Mouse (Mus musculus): ENCODE data around the gene Has1. TPM values are rescaled to one million over a fixed set of nuclear protein-coding genes. Genes with fewer than 3 reads are reported as not detected.
A peak's percentile ranks its signal among the peaks of the same experiment; 100 is the strongest.

The Has1 gene
- total and polyA plus RNA-seq, 3 experiments, result not detected

DNA sequence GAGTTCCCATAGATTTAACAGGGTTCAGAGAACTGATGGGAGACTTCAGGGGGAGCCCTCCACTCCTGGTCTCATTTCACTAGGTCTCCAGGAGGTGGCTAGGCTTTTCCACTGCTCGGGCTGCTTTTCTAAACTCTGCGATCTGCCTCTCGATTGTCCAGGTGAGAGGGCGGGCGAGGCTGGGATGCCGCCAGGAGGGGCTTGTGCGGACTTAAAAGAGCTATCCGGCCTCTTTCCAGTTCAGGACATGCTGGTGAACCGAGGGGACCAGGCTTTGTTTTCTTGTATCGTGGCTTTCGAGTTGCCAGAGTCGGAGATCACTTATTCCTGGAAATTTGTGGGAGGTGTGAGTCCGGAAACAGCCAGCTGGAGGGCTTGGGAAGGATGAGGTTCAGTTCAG lies 17.6 kb downstream of the Has1 start:
- H3K79me2 ChIP-seq (replicated peaks; ENCODE audit: control insufficient read depth, extremely low read depth, insufficient read depth, poor library complexity, severe bottlenecking), result no peaks in the 10 kb centered on the region
- H3K4me2 ChIP-seq (ENCODE audit: insufficient read depth, low read depth, poor library complexity, severe bottlenecking), result peak overlapping the region; percentile 72; the same call in 1 of the 2 replicates
- no peak for DNase-seq (ENCODE audit: extremely low read depth)
- no peaks in the 10 kb centered on the region for H3K9me3 ChIP-seq (replicated peaks; ENCODE audit: low read length)
- H3K27me3 ChIP-seq (replicated peaks), result peaks cover 1% of the 10 kb centered on the region
- no peak overlapping the region for H3K9ac ChIP-seq (ENCODE audit: insufficient read depth, low read depth)
- in situ Hi-C loops (cut with MboI; ENCODE audit: low pct_ligation_motif_present, low pct_unique_long_range_greater_than_20kb, low sequenced_read_pairs) (no loop called here), dilution Hi-C loops (cut with MboI; ENCODE audit: extremely low pct_ligation_motif_present, extremely low pct_unique_long_range_greater_than_20kb, low sequenced_read_pairs) (no loop called here)
- peak overlapping the region in 2 of 3 experiments; percentile 74 to 77 for H3K4me3 ChIP-seq (replicated peaks in 1 of 3; ENCODE audit: low read depth in 2 of 3, low read length in 2 of 3, poor library complexity in 1 of 3)
- H3K4me1 ChIP-seq (ENCODE audit: control insufficient read depth in 1 of 2, insufficient read depth in 2 of 2), result peaks cover 3 to 12% of the 10 kb centered on the region in 2 experiments; a peak in 3 of 4 replicates
- no peak overlapping the region for H3K27ac ChIP-seq (ENCODE audit: insufficient read depth, low read depth)
- peaks cover 0 to 16% of the 10 kb centered on the region in 2 experiments for H3K36me3 ChIP-seq (replicated peaks in 1 of 2; ENCODE audit: control insufficient read depth in 1 of 2, insufficient read depth in 1 of 2, low read length in 1 of 2)
- TF ChIP-seq SMC3 (IDR thresholded peaks at IDR 0.05; ENCODE audit: low read depth, low read length), result no peak
- TF ChIP-seq SIN3A (IDR thresholded peaks at IDR 0.05; ENCODE audit: low read length), result no peak

DNA sequence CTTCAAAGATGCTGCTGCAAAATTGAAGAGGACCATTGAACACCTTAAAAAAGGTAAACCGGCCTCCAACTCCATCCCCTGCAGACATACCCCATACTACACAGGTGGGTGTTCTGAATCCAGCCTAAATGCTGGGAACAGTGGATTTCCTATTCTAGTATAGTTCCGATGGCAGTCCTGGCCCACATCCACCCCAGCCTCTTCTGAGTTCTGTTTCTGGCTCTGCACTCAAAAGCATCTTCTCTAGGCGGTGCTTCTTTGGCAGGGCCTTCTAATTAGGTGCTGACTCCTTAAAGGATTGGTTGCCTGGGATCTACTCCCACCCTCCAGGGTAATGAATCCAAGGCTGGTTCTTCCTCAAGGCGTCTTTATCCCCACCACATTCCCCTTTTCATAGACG lies 18.9 kb downstream of the Has1 start:
- H3K27ac ChIP-seq (ENCODE audit: insufficient read depth, low read depth), result no peak overlapping the region
- in situ Hi-C loops (cut with MboI; ENCODE audit: low pct_ligation_motif_present, low pct_unique_long_range_greater_than_20kb, low sequenced_read_pairs), result no loop called here
- DNase-seq (ENCODE audit: extremely low read depth), result no peak
- no peak overlapping the region for H3K4me3 ChIP-seq (replicated peaks in 1 of 3; ENCODE audit: low read depth in 2 of 3, low read length in 2 of 3, poor library complexity in 1 of 3)
- no peaks in the 10 kb centered on the region for H3K9me3 ChIP-seq (replicated peaks; ENCODE audit: low read length)
- peaks cover 0 to 10% of the 10 kb centered on the region in 2 experiments for H3K36me3 ChIP-seq (replicated peaks in 1 of 2; ENCODE audit: control insufficient read depth in 1 of 2, insufficient read depth in 1 of 2, low read length in 1 of 2)
- no peak overlapping the region for H3K9ac ChIP-seq (ENCODE audit: insufficient read depth, low read depth)
- no peaks in the 10 kb centered on the region for H3K79me2 ChIP-seq (replicated peaks; ENCODE audit: control insufficient read depth, extremely low read depth, insufficient read depth, poor library complexity, severe bottlenecking)
- H3K4me2 ChIP-seq (ENCODE audit: insufficient read depth, low read depth, poor library complexity, severe bottlenecking), result no peak overlapping the region
- H3K4me1 ChIP-seq (ENCODE audit: control insufficient read depth in 1 of 2, insufficient read depth in 2 of 2), result peaks cover 3 to 12% of the 10 kb centered on the region in 2 experiments; a peak in 3 of 4 replicates
- TF ChIP-seq PAX5 (IDR thresholded peaks at IDR 0.05; ENCODE audit: low read length), result no peak
- no peak for TF ChIP-seq SMC3 (IDR thresholded peaks at IDR 0.05; ENCODE audit: low read depth, low read length)
- no peak for TF ChIP-seq CHD1 (IDR thresholded peaks at IDR 0.05; ENCODE audit: low read depth, low read length)
- no peak for TF ChIP-seq IRF4 (IDR thresholded peaks at IDR 0.05; ENCODE audit: low read depth, low read length)
- no peak for TF ChIP-seq EP300 (IDR thresholded peaks at IDR 0.05; ENCODE audit: low read length)
- TF ChIP-seq RCOR1 (conservative IDR thresholded peaks at IDR 0.05; ENCODE audit: low read depth, low read length), result no peak
- TF ChIP-seq NELFE (IDR thresholded peaks at IDR 0.05; ENCODE audit: low read depth, low read length), result no peak
- no peak for TF ChIP-seq MAZ (IDR thresholded peaks at IDR 0.05; ENCODE audit: low read depth, low read length)
- no peak for TF ChIP-seq ZC3H11A (IDR thresholded peaks at IDR 0.05; ENCODE audit: low read depth, low read length)
- TF ChIP-seq ZMIZ1 (IDR thresholded peaks at IDR 0.05; ENCODE audit: low read depth, low read length), result no peak
- no peak for TF ChIP-seq HCFC1 (IDR thresholded peaks at IDR 0.05; ENCODE audit: low read depth, low read length)
- TF ChIP-seq JUN (IDR thresholded peaks at IDR 0.05; ENCODE audit: insufficient read depth, low read depth, low read length), result no peak
- TF ChIP-seq ETS1 (conservative IDR thresholded peaks at IDR 0.05; ENCODE audit: low read depth, low read length), result no peak
- TF ChIP-seq ZKSCAN1 (IDR thresholded peaks at IDR 0.05; ENCODE audit: borderline replicate concordance, low read depth, low read length), result no peak
- TF ChIP-seq ELF1 (IDR thresholded peaks at IDR 0.05; ENCODE audit: low read depth, low read length), result no peak
- TF ChIP-seq POLR2AphosphoS2 (IDR thresholded peaks at IDR 0.05; ENCODE audit: low read depth, low read length), result no peak
- TF ChIP-seq RAD21 (IDR thresholded peaks at IDR 0.05; ENCODE audit: low read depth, low read length), result no peak
- TF ChIP-seq MAFK (IDR thresholded peaks at IDR 0.05; ENCODE audit: insufficient replicate concordance, low read length), result no peak
- TF ChIP-seq GABPA (IDR thresholded peaks at IDR 0.05; ENCODE audit: insufficient replicate concordance, low read depth, low read length), result no peak
- no peak for TF ChIP-seq MAX (IDR thresholded peaks at IDR 0.05; ENCODE audit: low read length)
- dilution Hi-C loops (cut with MboI; ENCODE audit: extremely low pct_ligation_motif_present, extremely low pct_unique_long_range_greater_than_20kb, low sequenced_read_pairs), result no loop called here
- H3K27me3 ChIP-seq (replicated peaks), result peaks cover 1% of the 10 kb centered on the region

Data from CH12.LX (cell line).